ENCODE assay signal across 8 mouse cellular contexts in genomic region chr9:107295616-107296015, GRCm38 (mm10). TPM values are rescaled to one million over a fixed set of nuclear protein-coding genes. Genes with fewer than 3 reads are reported as not detected.
DNase-seq lines count a peak whose midpoint lies in the region; ATAC-seq and TF ChIP-seq lines count a peak whose summit lies in the region.

No protein-coding gene starts in this region.

- peak overlapping the region; percentile 78; the same call in 1 of the 2 replicates for H3K27ac ChIP-seq in embryonic facial prominence, embryonic 13.5 days
- no peak overlapping the region for H3K27ac ChIP-seq in limb, embryonic 15.5 days

- no peaks in the 10 kb centered on the region for H3K9me3 ChIP-seq in megakaryocyte, embryonic 14.5 days
- no peaks in the 10 kb centered on the region for H3K9me3 ChIP-seq in embryonic facial prominence, embryonic 13.5 days
- H3K9me3 ChIP-seq in limb, embryonic 15.5 days: no peaks in the 10 kb centered on the region

- peak overlapping the region; percentile 90 for H3K4me2 ChIP-seq in embryonic facial prominence, embryonic 13.5 days
- H3K4me2 ChIP-seq in limb, embryonic 15.5 days: peak overlapping the region; percentile 84; the same call in 1 of the 2 replicates
- peak overlapping the region; percentile 80 for H3K4me2 ChIP-seq in myocyte (ENCODE audit: low read depth)

- ATAC-seq in megakaryocyte, adult 5-6 weeks (ENCODE audit: poor library complexity, severe bottlenecking): no peak
- ATAC-seq in embryonic facial prominence, embryonic 13.5 days (ENCODE audit: insufficient number of reproducible peaks, insufficient read depth, low FRiP score, low TSS enrichment, low read depth): no peak
- ATAC-seq in limb, embryonic 15.5 days (ENCODE audit: insufficient number of reproducible peaks, low FRiP score, low TSS enrichment, low read depth): no peak

- H3K9ac ChIP-seq in embryonic facial prominence, embryonic 13.5 days: no peak overlapping the region
- no peak overlapping the region for H3K9ac ChIP-seq in limb, embryonic 15.5 days

- no peak for TF ChIP-seq POLR2A in myocyte (IDR thresholded peaks at IDR 0.05; ENCODE audit: insufficient read length, low read depth)

- peaks cover 7% of the 10 kb centered on the region for H3K27me3 ChIP-seq in megakaryocyte, embryonic 14.5 days (replicated peaks)
- peaks cover 12% of the 10 kb centered on the region for H3K27me3 ChIP-seq in embryonic facial prominence, embryonic 13.5 days
- H3K27me3 ChIP-seq in limb, embryonic 15.5 days: peaks cover 12% of the 10 kb centered on the region; the same call in 1 of the 2 replicates
- H3K27me3 ChIP-seq in myocyte (ENCODE audit: control insufficient read depth, insufficient read depth, insufficient read length): peaks cover 5% of the 10 kb centered on the region

- peaks cover 26% of the 10 kb centered on the region for H3K36me3 ChIP-seq in megakaryocyte, embryonic 14.5 days (replicated peaks; ENCODE audit: low read length)
- H3K36me3 ChIP-seq in embryonic facial prominence, embryonic 13.5 days: peaks cover 7% of the 10 kb centered on the region
- H3K36me3 ChIP-seq in limb, embryonic 15.5 days: peaks cover 9% of the 10 kb centered on the region
- no peaks in the 10 kb centered on the region for H3K36me3 ChIP-seq in myocyte (ENCODE audit: control insufficient read depth, insufficient read depth)

- peak overlapping the region; percentile 97 for H3K4me3 ChIP-seq in megakaryocyte, embryonic 14.5 days (replicated peaks)
- H3K4me3 ChIP-seq in embryonic facial prominence, embryonic 13.5 days: peak overlapping the region; percentile 74; the same call in 1 of the 2 replicates
- H3K4me3 ChIP-seq in limb, embryonic 15.5 days: no peak overlapping the region
- H3K4me3 ChIP-seq in myocyte: peak overlapping the region; percentile 27

- no peak overlapping the region for H3ac ChIP-seq in myocyte (ENCODE audit: control insufficient read depth, insufficient read length)

- H3K79me2 ChIP-seq in myocyte (ENCODE audit: control insufficient read depth, insufficient read depth): no peaks in the 10 kb centered on the region

- H3K4me1 ChIP-seq in megakaryocyte, embryonic 14.5 days: peaks cover 59% of the 10 kb centered on the region
- H3K4me1 ChIP-seq in embryonic facial prominence, embryonic 13.5 days: peaks cover 28% of the 10 kb centered on the region
- H3K4me1 ChIP-seq in limb, embryonic 15.5 days: peaks cover 27% of the 10 kb centered on the region

- WGBS in embryonic facial prominence, embryonic 13.5 days: 72% methylated on average over 4 of the region's 4 CpGs
- WGBS in limb, embryonic 15.5 days: 70% methylated on average over 4 of the region's 4 CpGs

- DNase-seq in adrenal gland, adult (ENCODE audit: inconsistent age in 2 of 2, low spot score in 1 of 2): no peak
- DNase-seq in thymus, postnatal 10 days (ENCODE audit: low spot score in 2 of 2): no peak
- no peak for DNase-seq in testis, postnatal 14 days (ENCODE audit: low spot score)

TF ChIP-seq in myocyte, 11 proteins besides CTCF, POLR2A, EP300 and RAD21:
- no peak for TF ChIP-seq E2F4 (IDR thresholded peaks at IDR 0.05; ENCODE audit: insufficient read depth)
- no peak for TF ChIP-seq MYOG (IDR thresholded peaks at IDR 0.05; ENCODE audit: control insufficient read depth in 1 of 3, insufficient read depth in 1 of 3, insufficient read length in 2 of 3, low read depth in 2 of 3)
- TF ChIP-seq TCF3 (IDR thresholded peaks at IDR 0.05; ENCODE audit: insufficient read length, low read depth): no peak
- no peak for TF ChIP-seq MAX (IDR thresholded peaks at IDR 0.05; ENCODE audit: low read depth)
- no peak for TF ChIP-seq SRF (IDR thresholded peaks at IDR 0.05; ENCODE audit: control insufficient read depth, insufficient read length, low read depth)
- no peak for TF ChIP-seq USF1 (IDR thresholded peaks at IDR 0.05; ENCODE audit: low read depth)
- TF ChIP-seq CEBPB (IDR thresholded peaks at IDR 0.05; ENCODE audit: insufficient read depth, poor library complexity, severe bottlenecking): no peak
- no peak for TF ChIP-seq POLR2AphosphoS2 (IDR thresholded peaks at IDR 0.05; ENCODE audit: insufficient read length, low read depth)
- TF ChIP-seq REST (IDR thresholded peaks at IDR 0.05; ENCODE audit: insufficient read depth, insufficient read length): no peak
- TF ChIP-seq MYOD1 (IDR thresholded peaks at IDR 0.05; ENCODE audit: control insufficient read depth in 1 of 3, insufficient read length in 2 of 3, low read depth in 2 of 3): no peak
- TF ChIP-seq TCF12 (IDR thresholded peaks at IDR 0.05; ENCODE audit: insufficient read depth, poor library complexity, severe bottlenecking): no peak

RNA-seq across cellular contexts. Expression of gene Cish, which starts 0.2 kb away (rescaled TPM):
- polyA plus RNA-seq in megakaryocyte, embryonic 14.5 days (2012; ENCODE audit: insufficient read depth, low replicate concordance): 47.7 and 114 TPM in 2 replicates
- total RNA-seq in megakaryocyte, adult 5-6 weeks (2015): 1.7 and 5.3 TPM in 2 replicates
- 0.40 and 0.45 TPM in 2 replicates for total RNA-seq in megakaryocyte, adult 5-6 weeks (2017)
- polyA plus RNA-seq in embryonic facial prominence, embryonic 13.5 days (2015; fragmentation: Nextera tagmentation; extraction: Ambion mirVana): 9.3 and 12.4 TPM in 2 replicates
- polyA plus RNA-seq in limb, embryonic 15.5 days (2015; fragmentation: Nextera tagmentation; extraction: Ambion mirVana): 9.7 and 13.9 TPM in 2 replicates
- 0.64 TPM for polyA plus RNA-seq in myocyte (2012; fragmentation: generic; extraction: Trizol)

RNA-seq across cellular contexts. Expression of gene Mapkapk3, which starts 5.9 kb away (rescaled TPM):
- polyA plus RNA-seq in megakaryocyte, embryonic 14.5 days (2012; ENCODE audit: insufficient read depth, low replicate concordance): 35.6 and 49.9 TPM in 2 replicates
- 98.6 and 105 TPM in 2 replicates for total RNA-seq in megakaryocyte, adult 5-6 weeks (2015)
- 156 and 174 TPM in 2 replicates for total RNA-seq in megakaryocyte, adult 5-6 weeks (2017)
- 7.6 and 10.7 TPM in 2 replicates for polyA plus RNA-seq in embryonic facial prominence, embryonic 13.5 days (2015; fragmentation: Nextera tagmentation; extraction: Ambion mirVana)
- 24.2 and 24.7 TPM in 2 replicates for polyA plus RNA-seq in limb, embryonic 15.5 days (2015; fragmentation: Nextera tagmentation; extraction: Ambion mirVana)
- 3.9 TPM for polyA plus RNA-seq in myocyte (2012; fragmentation: generic; extraction: Trizol)

RNA-seq across cellular contexts. Expression of gene Hemk1, which starts 42.5 kb away (rescaled TPM):
- 8.1 TPM in 1 of 2 replicates, not detected in the other for polyA plus RNA-seq in megakaryocyte, embryonic 14.5 days (2012; ENCODE audit: insufficient read depth, low replicate concordance)
- 4.1 and 6.4 TPM in 2 replicates for total RNA-seq in megakaryocyte, adult 5-6 weeks (2015)
- 5.0 and 8.0 TPM in 2 replicates for total RNA-seq in megakaryocyte, adult 5-6 weeks (2017)
- 11.4 and 12.1 TPM in 2 replicates for polyA plus RNA-seq in embryonic facial prominence, embryonic 13.5 days (2015; fragmentation: Nextera tagmentation; extraction: Ambion mirVana)
- 8.8 and 10.1 TPM in 2 replicates for polyA plus RNA-seq in limb, embryonic 15.5 days (2015; fragmentation: Nextera tagmentation; extraction: Ambion mirVana)
- polyA plus RNA-seq in myocyte (2012; fragmentation: generic; extraction: Trizol): 17.7 TPM

RNA-seq across cellular contexts. Expression of gene 6430571L13Rik, which starts 44.8 kb away (rescaled TPM):
- polyA plus RNA-seq in megakaryocyte, embryonic 14.5 days (2012; ENCODE audit: insufficient read depth, low replicate concordance): not detected in 2 replicates
- not detected in 2 replicates for total RNA-seq in megakaryocyte, adult 5-6 weeks (2015)
- total RNA-seq in megakaryocyte, adult 5-6 weeks (2017): not detected in 2 replicates
- 1.2 and 1.5 TPM in 2 replicates for polyA plus RNA-seq in embryonic facial prominence, embryonic 13.5 days (2015; fragmentation: Nextera tagmentation; extraction: Ambion mirVana)
- polyA plus RNA-seq in limb, embryonic 15.5 days (2015; fragmentation: Nextera tagmentation; extraction: Ambion mirVana): 0.60 and 0.74 TPM in 2 replicates
- 0.38 TPM for polyA plus RNA-seq in myocyte (2012; fragmentation: generic; extraction: Trizol)
